Mouse (Mus musculus) gonadal fat pad, adult 2 months (tissue): ENCODE results near the gene Tia1. TPM values are rescaled to one million over a fixed set of nuclear protein-coding genes. Genes with fewer than 3 reads are reported as not detected.

Source experiments
- DNase-seq: peaks from one replicate; pipeline ENCODE4 v3.0.0-alpha.2; 2012; ENCODE audit warnings: low read depth
- polyA plus RNA-seq: library from polyadenylated mRNA; depleted of rRNA; stranded (reverse); fragments of >200 nt; gene quantifications from 2 replicates; pipeline ENCODE4 v1.2.3, GENCODE M21; 2012

Gene Tia1
- polyA plus RNA-seq, 1 experiment = 28.8 TPM

DNA sequence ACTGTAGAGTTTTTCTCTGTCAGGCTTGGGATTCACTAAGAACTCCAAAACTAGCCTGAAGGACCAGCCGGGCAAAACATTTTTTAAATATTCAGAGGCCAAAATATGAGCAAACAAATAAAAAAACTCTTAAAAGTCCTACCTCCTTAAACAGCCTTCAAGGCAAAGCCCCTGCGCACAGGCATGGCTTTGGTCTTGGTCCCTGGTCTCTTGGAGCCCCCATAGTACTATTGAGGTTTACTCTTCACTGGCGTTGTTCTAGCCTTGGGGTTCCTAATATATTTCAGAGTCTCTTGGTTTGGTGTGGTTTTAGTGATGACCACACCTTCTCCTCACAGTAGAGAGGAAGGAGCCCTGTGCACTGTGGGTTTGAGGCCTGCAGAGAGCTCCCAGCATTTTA, 27.5 kb downstream of the Tia1 start:
- DNase-seq = no peak

DNA sequence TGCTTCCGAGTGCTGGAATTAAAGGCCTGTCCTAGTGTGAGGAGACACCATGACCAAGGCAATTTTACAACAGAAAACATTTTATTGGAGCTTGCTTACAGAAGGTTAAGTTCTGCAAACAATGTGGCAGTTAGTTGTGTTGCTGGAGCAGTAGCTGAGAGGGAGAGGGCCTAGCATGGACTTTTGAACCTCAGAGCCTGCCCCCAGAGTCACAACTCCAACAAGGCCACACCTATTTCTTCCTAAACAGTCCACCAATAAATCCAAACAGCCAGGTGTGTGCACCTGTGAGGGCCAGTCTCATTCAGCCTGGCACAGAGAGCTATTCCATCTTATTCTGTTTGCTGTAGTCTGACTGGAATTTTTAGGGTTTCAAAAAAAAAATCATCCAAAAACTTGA, 29.7 kb downstream of the Tia1 start:
- no peak for DNase-seq

DNA sequence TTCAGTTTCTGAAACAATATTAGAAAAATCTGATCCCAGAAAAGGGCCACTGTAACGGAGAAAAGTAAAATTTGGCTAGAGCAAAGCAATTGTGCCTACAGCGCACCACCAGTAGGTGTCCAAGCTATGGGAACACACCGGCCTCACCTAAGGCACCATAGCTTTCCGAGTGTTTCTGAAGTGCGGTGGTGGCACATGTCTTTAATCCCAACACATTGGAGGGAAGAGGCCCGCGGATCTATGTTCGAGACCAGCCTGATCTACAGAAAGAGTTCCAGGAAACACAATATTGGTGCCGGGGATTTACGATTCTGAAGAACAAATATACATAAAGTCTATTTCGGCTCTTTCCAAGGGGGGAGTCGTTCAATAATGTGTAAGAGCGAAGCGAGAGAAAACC, 33.7 kb downstream of the Tia1 start:
- DNase-seq = peak; percentile 27

GRCm38 (mm10) chr6:86438272-86439118, 34.5 kb downstream of the Tia1 start, which contains the start of gene C87436:
Gene C87436 (plus strand): TSS chr6:86438374.
- peak; percentile 88 for DNase-seq

- no peak for DNase-seq
Observed at GRCm38 (mm10) chr6:86439119-86439496, 35.1 kb downstream of the Tia1 start.

GRCm38 (mm10) chr6:86439531-86439930, 35.5 kb downstream of the Tia1 start:
- DNase-seq = no peak

DNA sequence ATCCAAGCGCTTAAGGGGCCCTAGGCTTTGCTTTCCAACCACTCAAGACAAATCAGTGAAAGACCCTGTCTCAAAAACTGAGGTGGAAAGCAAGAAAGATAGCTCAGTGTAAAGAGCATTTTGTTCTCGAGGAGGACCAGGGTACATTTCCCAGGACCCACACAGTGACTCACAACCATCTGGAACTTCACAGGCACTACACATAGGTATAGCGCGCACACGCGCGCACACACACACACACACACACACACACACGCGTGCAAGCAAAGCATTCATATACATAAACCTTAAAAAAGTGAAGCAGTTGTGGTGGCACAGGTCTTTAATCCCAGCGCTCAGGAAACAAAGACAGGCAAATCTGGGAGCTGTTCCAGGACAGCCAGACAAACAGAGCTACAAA, 37.6 kb downstream of the Tia1 start:
- DNase-seq = no peak

- DNase-seq = no peak
Observed at GRCm38 (mm10) chr6:86445551-86445950, 41.5 kb downstream of the Tia1 start.

DNA sequence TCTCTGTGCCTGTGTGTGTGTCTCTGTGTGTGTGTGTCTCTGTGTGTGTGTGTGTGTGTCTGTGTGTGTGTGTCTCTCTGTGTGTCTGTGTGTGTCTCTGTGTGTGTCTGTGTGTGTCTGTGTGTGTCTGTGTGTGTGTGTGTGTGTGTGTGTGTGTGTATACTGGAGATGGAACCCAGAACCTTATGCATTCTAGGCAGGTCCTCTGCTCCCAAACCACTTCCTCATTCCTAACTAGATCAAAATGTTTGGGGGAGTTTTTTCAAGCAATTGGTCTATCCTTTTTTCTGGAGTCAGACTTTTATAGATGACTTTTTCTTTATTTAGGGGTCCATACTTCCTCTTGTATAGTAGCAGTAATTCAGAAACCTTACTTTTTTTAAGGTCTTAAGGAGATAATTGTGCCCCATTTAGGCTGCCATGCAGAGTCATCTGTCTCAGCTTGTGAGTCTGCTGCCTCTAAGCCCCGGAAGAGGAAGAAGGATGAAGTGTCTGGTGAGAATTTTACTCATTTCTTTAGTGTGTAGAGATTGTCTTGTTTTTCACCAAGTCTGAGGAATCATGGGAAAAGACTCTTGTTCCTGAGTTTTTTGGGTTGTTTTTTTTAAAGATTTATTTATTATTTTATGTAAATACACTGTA, 43.0 kb downstream of the Tia1 start:
- no peak for DNase-seq

GRCm38 (mm10) chr6:86456727-86457126, 52.7 kb downstream of the Tia1 start:
- no peak for DNase-seq

- no peak for DNase-seq
Observed at GRCm38 (mm10) chr6:86463079-86463478, 59.1 kb downstream of the Tia1 start.

DNA sequence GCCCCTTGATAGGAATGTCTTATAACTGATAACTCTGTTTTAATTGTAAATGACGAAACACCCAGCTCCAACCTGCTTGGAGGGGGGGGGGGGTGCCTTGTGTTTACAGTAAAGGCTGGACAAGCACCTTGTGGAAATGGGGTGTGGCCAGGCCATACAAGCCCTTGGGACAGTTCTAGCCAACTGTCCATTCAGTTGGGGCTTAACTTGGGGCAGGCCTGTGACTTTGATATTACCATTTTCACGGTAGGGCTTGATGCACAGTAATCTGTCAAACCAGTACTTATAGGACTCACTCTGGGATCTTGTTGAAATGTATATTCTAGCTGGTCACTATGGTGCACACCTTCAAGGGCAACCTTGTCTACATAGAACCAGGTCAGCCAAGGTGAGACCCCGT, 67.3 kb downstream of the Tia1 start:
- no peak for DNase-seq

DNA sequence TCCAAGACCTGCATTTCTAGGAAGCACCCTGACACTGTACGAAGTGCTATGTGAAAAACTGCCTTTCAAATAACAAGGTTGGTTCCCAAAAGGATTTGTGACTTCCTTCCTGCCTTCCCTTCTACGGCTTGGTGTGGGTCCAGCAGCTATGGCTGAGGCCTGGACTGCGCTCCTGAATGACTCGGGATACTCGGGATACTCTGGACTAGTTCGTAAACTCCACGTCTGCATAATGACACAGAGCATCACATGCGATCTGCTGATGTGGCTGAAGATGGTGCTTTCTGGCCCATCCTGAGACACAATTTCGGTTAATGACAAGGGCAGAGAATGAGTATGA, 67.7 kb downstream of the Tia1 start:
- DNase-seq = no peak

DNA sequence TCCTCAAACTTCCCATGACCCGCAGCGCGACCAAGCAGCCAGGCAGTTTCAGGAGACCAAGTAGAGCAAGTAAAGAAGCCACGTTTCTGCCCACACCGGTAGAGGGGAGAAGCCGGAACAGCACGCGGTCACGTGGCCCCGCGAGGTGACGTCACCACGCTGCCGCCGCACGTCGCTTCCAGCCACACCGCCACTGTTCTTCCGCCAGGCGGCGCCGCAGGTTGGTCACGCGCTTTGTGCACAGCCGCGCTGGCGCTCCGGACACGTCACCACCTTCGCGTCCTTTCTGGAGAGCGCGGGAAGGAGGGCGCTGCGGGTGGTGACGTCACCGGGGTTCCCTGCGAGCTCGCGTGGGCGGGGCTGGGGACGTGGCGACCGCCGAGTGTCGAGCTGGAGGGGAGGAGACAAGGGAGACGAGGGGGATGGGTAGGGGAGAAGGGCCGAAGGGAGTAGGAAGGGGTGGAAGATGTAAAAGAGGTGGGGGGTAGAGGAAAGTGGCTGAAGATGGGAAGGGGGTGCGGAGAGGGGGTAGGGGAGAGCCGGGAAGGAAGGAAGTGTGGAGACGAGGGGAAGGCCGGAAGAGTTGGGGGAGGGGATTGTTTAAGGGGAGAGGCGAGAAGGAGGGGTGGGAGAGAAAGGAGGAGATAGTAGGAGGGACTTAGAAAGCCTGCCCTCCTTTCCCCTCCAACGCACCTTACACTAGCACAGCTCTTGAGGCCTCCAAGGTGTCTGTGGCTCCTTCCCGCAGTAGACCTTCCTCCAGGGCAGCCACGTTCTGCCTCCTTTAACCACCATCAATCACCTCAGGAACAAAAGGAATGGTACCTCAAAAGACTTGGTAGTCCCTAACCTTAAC, 68.3 kb downstream of the Tia1 start:
- peak; percentile 58 for DNase-seq

DNA sequence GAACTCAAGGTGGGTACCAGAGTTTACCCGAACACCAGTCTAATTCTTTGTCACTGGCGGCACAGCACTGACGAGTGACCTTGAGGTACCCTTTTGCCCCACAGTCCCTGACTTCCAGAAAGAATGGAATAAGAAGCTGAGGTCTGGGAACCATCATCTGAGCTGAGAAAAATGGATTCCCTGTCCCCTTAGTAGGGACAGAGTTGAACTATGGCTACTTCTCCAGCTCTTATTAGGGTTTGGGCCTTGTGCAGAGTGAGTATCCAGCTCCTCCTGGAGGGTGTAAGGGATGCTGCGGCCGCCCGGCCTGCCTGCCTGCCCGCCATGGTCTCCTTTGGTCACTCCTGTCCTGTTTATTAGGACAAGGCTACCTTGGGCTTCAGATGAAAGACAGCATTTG, 69.1 kb downstream of the Tia1 start:
- DNase-seq = no peak

DNA sequence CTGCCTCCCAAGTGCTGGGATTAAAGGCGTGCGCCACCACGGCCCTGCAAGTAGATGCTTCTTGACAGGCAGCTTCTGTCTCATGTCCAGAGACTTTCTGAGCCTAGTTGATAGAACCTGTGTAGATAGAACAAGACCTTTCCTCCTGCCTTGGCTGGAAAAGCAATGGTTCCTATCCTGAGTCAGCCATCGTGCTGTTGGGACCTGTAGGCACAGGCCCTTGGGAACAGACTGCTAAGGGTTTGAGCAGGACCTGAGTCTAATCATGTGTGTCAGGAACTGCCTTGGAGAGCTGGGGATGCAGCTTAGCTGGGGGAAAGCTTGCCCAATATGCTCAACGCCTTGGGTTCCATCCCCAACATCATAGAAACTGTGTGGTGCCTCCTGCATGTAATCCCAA, 70.1 kb downstream of the Tia1 start:
- no peak for DNase-seq

GRCm38 (mm10) chr6:86474646-86475181, 70.7 kb downstream of the Tia1 start:
- no peak for DNase-seq

GRCm38 (mm10) chr6:86475462-86476167, 71.6 kb downstream of the Tia1 start:
- DNase-seq = no peak

DNA sequence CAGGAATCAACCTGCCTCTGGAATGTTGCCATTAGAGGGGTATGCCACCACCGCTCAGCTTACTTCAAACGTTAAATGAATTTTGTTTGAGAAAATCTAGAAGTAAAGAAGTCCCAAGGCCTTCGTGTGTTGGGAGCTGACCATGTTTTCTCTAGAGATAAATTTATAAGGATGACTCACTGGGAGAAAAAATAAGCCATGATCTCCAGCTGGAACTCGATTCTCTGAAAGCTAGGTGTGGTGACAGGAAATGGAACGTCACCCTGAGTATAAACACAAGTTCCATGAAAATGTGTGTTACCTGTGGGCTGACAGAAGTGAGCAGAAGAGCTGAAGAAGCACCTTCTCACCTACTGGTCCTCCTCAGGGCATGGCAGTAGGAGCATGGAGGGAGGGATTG, 72.9 kb downstream of the Tia1 start:
- no peak for DNase-seq

DNA sequence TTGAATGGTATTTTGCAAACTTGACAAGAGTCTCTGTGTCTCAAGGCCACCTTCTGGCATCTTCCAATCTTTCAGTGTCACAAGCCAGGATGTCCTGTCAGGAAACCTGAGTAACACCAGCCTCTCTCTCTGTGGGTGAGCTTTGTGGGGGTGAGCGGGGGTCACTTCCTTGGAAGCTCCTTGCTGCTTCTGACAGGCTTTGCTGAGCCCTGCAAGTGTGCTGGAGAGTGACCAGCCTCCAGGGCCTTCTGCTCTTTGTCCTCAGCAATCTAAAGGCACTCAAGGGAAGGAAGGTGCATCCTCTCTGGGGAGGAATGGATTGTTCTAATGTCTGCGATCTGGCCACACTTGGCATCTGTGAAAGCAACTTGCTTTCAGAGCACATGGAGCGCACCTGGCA, 75.3 kb downstream of the Tia1 start:
- no peak for DNase-seq

DNA sequence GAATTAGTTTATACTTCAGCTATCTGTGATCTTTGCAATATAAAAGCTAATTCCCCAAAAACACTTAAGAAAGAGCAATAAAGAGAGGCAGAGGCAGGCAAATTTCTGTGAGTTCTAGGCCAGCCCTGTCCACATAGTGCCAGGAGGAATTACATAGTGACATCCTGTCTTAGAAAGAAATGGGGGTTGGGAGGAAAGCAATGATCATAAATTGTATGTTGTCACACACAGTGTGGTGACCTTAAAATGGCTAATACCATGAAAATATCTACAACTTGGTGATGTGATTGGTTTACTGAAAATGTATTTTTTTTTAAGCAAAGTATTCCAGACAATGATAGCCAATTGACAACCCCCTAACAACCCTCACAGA, 75.8 kb downstream of the Tia1 start:
- no peak for DNase-seq
